Mouse (Mus musculus) layer of hippocampus, postnatal 10 days (tissue): ENCODE measurements around the gene Ccdc181. TPM values are rescaled to one million over a fixed set of nuclear protein-coding genes. Genes with fewer than 3 reads are reported as not detected.
"Not testable (repeated sequence)": the region's sequence is repeated elsewhere in the genome, so short reads cannot be mapped to it uniquely, and the experiment has no call there.

Experiments used
- DNase-seq, 2 experiments: peaks; one replicate each; pipeline ENCODE4 v3.0.0; 2021; ENCODE audit warnings: low spot score in 2 of 2
- long read RNA-seq: library from polyadenylated mRNA; stranded (forward); transcript quantifications from one replicate; pipeline ENCODE4 v2.0.0, GENCODE M21; 2023
- total RNA-seq, 2 experiments: library from RNA; stranded (reverse); gene quantifications; 2 replicates each; pipeline ENCODE4 v1.2.3; 2021

Gene Ccdc181
- total RNA-seq, result 10 to 100 TPM; 20.2 TPM
- long read RNA-seq, transcript Ccdc181-201 (6 exons, 1,909 nt), result major isoform, 14 of 18 reads
- long read RNA-seq, partial matches to known transcripts, result 2 of 18 reads
- long read RNA-seq, other reads (novel, unspliced or antisense), result 2 of 18 reads

GRCm38 (mm10) chr1:164275455-164275954 is at the start of gene Ccdc181:
Gene Ccdc181, plus strand, starts transcription at chr1:164275585.
- peak; percentile 86 to 93 for DNase-seq

- not testable (repeated sequence) for DNase-seq
Measured at GRCm38 (mm10) chr1:164231937-164232570, 43.3 kb upstream of the Ccdc181 start.

GRCm38 (mm10) chr1:164233447-164233846 is 41.9 kb upstream of the Ccdc181 start:
- DNase-seq, result no peak

- no peak for DNase-seq
Measured at GRCm38 (mm10) chr1:164235078-164235477, 40.3 kb upstream of the Ccdc181 start.

GRCm38 (mm10) chr1:164236078-164236477 is 39.3 kb upstream of the Ccdc181 start:
- no peak for DNase-seq

GRCm38 (mm10) chr1:164241494-164241893 is 33.9 kb upstream of the Ccdc181 start:
- DNase-seq, result no peak

GRCm38 (mm10) chr1:164242809-164243208 is 32.6 kb upstream of the Ccdc181 start:
- no peak for DNase-seq

GRCm38 (mm10) chr1:164247442-164247841 is 27.9 kb upstream of the Ccdc181 start:
- no peak for DNase-seq

GRCm38 (mm10) chr1:164247971-164248370 is 27.4 kb upstream of the Ccdc181 start:
- peak in 1 of 2 experiments; percentile 18 for DNase-seq

GRCm38 (mm10) chr1:164248465-164249331 is 26.7 kb upstream of the Ccdc181 start, which contains the start of gene Slc19a2:
Gene Slc19a2, plus strand, starts transcription at chr1:164249046.
- DNase-seq, result peak; percentile 99

GRCm38 (mm10) chr1:164249332-164249711 is 26.1 kb upstream of the Ccdc181 start:
- no peak for DNase-seq

- peak in 1 of 2 experiments; percentile 12 for DNase-seq
Measured at GRCm38 (mm10) chr1:164250391-164251150, 24.8 kb upstream of the Ccdc181 start.

GRCm38 (mm10) chr1:164251438-164251837 is 23.9 kb upstream of the Ccdc181 start:
- no peak for DNase-seq

GRCm38 (mm10) chr1:164252551-164252950 is 22.8 kb upstream of the Ccdc181 start:
- DNase-seq, result no peak

- DNase-seq, result no peak
Measured at GRCm38 (mm10) chr1:164254836-164255235, 20.5 kb upstream of the Ccdc181 start.

GRCm38 (mm10) chr1:164260171-164261028 is 15.0 kb upstream of the Ccdc181 start:
- DNase-seq, result no peak

GRCm38 (mm10) chr1:164261553-164261952 is 13.8 kb upstream of the Ccdc181 start:
- no peak for DNase-seq

- DNase-seq, result no peak
Measured at GRCm38 (mm10) chr1:164270941-164271340, 4.4 kb upstream of the Ccdc181 start.

GRCm38 (mm10) chr1:164273659-164274058 is 1.7 kb upstream of the Ccdc181 start:
- no peak for DNase-seq

- no peak for DNase-seq
Measured at GRCm38 (mm10) chr1:164276552-164276951, 1.2 kb downstream of the Ccdc181 start.
